Mouse (Mus musculus) splenic B cell, adult 2 months (primary cell): Measurements from ENCODE around the gene Zmiz1.

Source experiments
- DNase-seq: peaks from one replicate; pipeline ENCODE4 v3.0.0-alpha.2; 2011; ENCODE audit warnings: low read depth, low spot score
- H3K27me3 ChIP-seq: 2 replicates; pipeline ENCODE4 v1.6.1; 2012; ENCODE audit warnings: mild to moderate bottlenecking, low read length, moderate library complexity, mixed read lengths; ENCODE audit not compliant: control insufficient read depth, poor library complexity, insufficient read depth, severe bottlenecking
- H3K36me3 ChIP-seq: 2 replicates; pipeline ENCODE4 v1.6.1; 2012; ENCODE audit warnings: mild to moderate bottlenecking, low read length, moderate library complexity, mixed read lengths; ENCODE audit not compliant: control insufficient read depth, poor library complexity, insufficient read depth, severe bottlenecking

The Zmiz1 gene

GRCm38 (mm10) chr14:25617264-25617663 is 158.3 kb downstream of the Zmiz1 start:
- no peaks in the 10 kb centered on the region for H3K27me3 ChIP-seq
- H3K36me3 ChIP-seq = no peaks in the 10 kb centered on the region
- DNase-seq = no peak

DNA sequence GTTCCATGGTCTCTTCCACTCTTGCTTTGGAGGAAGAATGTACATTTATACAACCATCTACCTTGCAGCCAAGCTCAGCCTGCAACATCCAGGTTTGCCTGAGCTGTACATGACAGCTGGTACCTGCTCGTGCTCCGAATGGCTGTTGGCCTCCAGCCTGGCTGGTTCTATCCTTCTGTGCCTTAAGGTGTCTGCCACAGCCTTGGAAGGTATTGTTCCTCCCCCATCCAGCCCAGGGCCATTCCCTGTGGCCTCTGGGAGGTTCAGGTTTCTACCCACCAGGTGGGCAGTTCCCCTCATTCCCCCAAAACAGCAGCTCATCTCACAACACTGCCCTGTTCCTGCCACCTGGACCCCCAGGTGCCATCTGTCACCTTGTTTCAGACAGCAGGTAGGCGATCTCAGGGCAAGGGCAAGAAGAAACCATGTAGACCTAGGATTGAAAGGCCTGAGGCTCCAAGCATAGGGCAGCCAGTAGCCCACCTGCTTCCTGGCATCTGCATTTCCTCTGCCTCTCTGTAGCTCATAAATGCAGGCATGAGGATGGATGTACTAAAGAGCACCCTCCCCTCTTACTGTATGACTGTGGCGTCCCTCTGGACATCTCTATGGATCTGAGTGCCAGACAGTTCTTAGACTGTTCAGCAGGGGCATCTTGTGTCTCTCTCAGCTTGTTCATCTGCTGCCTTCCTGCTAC is 160.2 kb downstream of the Zmiz1 start:
- no peak for DNase-seq
- Histone ChIP-seq H3K27me3 (no peaks in the 10 kb centered on the region), H3K36me3 (no peaks in the 10 kb centered on the region)

DNA sequence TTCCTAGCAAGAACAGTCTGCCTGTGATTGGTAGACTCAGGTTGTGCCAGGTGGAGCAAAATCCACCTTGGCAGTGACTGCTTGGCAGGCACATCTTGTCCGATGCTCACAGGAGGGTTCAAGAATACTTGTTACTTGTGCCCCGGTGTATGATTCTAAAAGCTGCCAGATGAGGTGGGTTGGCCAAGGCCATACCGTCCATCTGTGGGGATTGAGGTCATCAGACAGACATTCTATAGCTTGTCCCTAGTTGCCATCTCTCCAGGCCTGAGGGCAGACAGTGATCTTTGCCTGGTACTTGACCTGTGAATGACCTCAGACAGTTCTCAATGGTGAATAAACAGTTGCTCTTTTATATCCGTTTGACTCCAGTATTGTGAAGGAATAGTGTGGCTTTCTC is 161.8 kb downstream of the Zmiz1 start:
- no peaks in the 10 kb centered on the region for H3K36me3 ChIP-seq
- no peak for DNase-seq

GRCm38 (mm10) chr14:25623698-25624097 is 164.7 kb downstream of the Zmiz1 start:
- no peak for DNase-seq
- no peaks in the 10 kb centered on the region for H3K27me3 ChIP-seq
- H3K36me3 ChIP-seq = no peaks in the 10 kb centered on the region

More for the DNA sequence above, 161.8 kb downstream of the Zmiz1 start:
- no peaks in the 10 kb centered on the region for H3K27me3 ChIP-seq

GRCm38 (mm10) chr14:25624659-25625058 is 165.7 kb downstream of the Zmiz1 start:
- no peaks in the 10 kb centered on the region for H3K36me3 ChIP-seq
- DNase-seq = no peak
- H3K27me3 ChIP-seq = no peaks in the 10 kb centered on the region

GRCm38 (mm10) chr14:25627599-25628255 is 168.7 kb downstream of the Zmiz1 start:
- H3K27me3 ChIP-seq = no peaks in the 10 kb centered on the region
- DNase-seq = no peak
- H3K36me3 ChIP-seq = no peaks in the 10 kb centered on the region

GRCm38 (mm10) chr14:25628448-25629099 is 169.6 kb downstream of the Zmiz1 start:
- no peaks in the 10 kb centered on the region for H3K27me3 ChIP-seq
- DNase-seq = no peak
- no peaks in the 10 kb centered on the region for H3K36me3 ChIP-seq

DNA sequence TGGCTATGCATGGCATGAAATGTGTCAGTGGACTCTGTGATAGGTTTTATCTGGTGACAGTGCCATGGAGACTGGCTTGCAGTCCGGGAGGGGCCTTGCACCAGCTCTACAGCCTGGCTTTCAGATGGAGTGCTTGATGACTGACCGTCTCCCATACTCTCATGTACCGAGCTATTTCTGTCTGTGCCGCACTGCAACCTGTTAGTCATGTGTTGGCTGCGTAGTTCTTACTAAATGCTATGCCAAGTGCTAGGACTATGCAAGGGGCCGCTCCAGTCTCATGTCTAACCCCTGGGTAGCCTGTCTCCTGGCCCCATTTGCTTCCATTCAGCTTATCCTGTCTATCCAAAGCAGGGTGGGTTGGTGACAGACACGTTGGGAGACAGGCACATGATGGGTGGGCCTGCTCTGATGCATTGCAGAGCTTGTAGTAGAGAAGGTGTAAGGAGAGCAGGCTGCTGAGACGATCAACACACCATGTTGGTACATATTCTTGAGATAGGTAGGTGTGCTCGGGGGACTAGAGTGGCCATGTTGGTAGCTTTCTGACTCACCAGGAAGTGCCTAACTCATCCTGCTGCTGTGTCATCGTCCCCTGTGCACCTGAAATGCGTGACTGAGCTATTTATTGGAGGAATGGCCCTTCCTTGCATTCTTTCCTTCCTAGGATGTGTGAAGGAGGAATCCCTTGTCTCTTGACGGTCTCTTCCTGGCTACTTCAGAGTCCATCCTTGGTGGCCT is 171.1 kb downstream of the Zmiz1 start:
- DNase-seq = no peak
- Histone ChIP-seq H3K27me3 (no peaks in the 10 kb centered on the region), H3K36me3 (no peaks in the 10 kb centered on the region)

GRCm38 (mm10) chr14:25630647-25631409 is 171.8 kb downstream of the Zmiz1 start:
- H3K36me3 ChIP-seq = no peaks in the 10 kb centered on the region; the same call in 1 of the 2 replicates
- no peak for DNase-seq
- H3K27me3 ChIP-seq = no peaks in the 10 kb centered on the region

DNA sequence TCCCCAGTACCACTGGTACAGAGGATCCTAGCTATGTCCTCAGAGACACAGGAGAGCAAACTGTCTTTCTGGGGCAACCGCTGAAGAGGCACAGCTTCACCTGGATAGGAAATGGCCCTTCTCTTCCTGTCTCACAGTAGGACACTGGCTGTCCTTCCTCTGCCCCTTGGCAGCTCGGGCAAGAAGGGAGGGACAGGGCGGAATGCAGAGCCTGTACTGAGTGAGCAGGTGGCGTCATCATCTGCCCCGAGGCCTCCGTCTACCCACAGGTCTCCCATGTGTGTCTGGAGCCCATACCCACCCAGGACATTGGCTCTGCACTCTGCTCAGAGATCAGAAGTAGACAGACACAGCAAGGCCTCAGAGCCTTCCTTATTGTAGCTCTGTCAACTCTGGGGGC is 172.5 kb downstream of the Zmiz1 start:
- no peak for DNase-seq
- Histone ChIP-seq H3K36me3 (no peaks in the 10 kb centered on the region; the same call in 1 of the 2 replicates), H3K27me3 (no peaks in the 10 kb centered on the region)

DNA sequence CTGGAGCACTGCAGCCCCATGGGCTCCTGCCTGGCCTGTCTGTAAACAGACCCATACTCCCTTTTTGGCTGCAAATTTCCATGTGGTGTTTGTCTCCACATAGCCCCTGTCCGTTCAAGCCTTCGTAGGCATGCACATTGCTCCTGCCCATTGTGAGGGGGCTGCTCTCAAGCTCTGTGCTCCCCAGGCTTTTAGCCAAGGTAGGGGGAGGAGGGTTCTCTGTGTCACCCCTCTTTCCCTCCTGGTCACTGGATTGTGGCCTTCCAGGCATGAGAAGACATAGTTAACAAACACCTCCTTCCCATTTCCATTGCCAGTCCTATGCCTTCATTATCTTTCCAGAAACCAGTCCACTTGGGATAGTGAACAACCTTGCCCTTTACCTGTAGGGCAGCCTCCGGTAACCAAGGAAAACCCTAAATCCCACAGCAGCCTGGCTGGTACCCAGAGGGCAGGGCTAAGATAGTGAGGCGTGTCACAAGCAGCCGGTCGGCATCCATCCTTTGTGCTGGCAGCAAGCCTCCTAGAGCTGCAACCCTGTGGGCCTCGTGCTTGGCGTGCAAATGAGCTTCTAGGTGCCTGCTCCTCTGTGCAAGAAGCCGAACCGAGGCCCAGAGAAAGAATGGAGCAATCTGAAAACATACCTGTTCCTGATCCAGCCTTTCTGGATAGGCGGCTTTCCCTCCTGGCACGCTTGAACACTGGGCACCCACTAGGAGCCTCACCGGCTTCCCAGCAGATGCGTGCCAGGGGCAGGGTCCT is 174.7 kb downstream of the Zmiz1 start:
- H3K27me3 ChIP-seq = no peaks in the 10 kb centered on the region
- H3K36me3 ChIP-seq = peaks cover 5% of the 10 kb centered on the region; the same call in 1 of the 2 replicates
- DNase-seq = no peak

GRCm38 (mm10) chr14:25634328-25634727 is 175.3 kb downstream of the Zmiz1 start:
- peaks cover 5% of the 10 kb centered on the region; the same call in 1 of the 2 replicates for H3K36me3 ChIP-seq
- no peak for DNase-seq
- no peaks in the 10 kb centered on the region for H3K27me3 ChIP-seq

DNA sequence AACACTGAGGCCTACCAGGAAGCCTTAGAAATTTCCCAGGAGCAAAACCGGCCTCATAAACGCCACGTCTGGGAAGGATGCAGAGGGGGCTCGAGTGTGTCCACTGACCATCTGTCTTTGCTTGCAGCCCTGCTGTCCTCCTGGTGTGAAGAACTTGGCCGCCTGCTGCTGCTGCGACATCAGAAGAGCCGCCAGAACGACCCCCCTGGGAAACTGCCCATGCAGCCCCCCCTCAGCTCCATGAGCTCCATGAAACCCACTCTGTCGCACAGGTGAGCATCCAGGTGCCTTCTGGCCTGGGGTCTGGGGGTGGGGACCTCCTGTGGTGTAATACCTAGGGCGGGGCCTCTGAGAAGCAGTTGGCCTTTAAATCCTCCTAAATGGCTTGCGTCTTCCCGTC is 176.8 kb downstream of the Zmiz1 start:
- no peak for DNase-seq
- H3K27me3 ChIP-seq = no peaks in the 10 kb centered on the region
- H3K36me3 ChIP-seq = peaks cover 5% of the 10 kb centered on the region; the same call in 1 of the 2 replicates
